Mouse (Mus musculus): ENCODE results near the gene Gnas. TPM values are rescaled to one million over a fixed set of nuclear protein-coding genes. Genes with fewer than 3 reads are reported as not detected.
"Not testable (repeated sequence)": the region's sequence is repeated elsewhere in the genome, so short reads cannot be mapped to it uniquely, and the experiment has no call there.

The Gnas gene
- polyA plus RNA-seq, 1 experiment from 2014 or later = 402 TPM

DNA sequence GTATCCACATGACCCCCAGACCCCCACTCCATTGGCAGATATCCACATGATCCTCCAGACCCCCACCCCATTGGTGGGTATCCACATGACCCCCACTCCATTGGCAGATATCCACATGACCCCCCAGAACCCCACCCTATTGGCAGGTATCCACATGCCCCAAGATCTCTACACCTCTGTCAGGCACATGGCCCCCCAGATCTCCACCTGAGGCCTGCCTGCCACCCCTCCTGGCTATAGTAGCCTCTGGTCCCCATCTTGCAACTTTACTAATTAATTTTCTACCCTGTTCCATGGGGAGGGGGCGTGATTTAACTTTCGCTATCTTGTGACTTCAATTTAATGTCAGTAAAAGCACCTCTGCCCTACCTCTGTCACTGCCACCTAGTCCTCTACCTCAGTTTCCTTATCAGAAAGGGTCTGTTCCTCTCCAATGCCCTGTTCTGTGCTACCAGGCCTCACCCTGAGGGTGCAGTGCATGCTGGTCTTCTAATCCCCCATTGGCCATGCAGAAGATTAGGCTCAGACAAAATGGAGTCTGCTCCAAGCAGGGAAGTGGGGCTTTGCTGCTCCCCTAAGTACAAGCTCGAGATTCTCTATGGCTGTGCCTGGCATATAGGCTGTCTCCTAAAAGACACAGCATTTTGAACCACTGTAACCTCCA is 56.2 kb downstream of the Gnas start:
- H3K9ac ChIP-seq (ENCODE audit: low read depth, low read length) = no peak overlapping the region
- H3K27me3 ChIP-seq (replicated peaks; ENCODE audit: control insufficient read depth, insufficient read depth, low read length) = no peaks in the 10 kb centered on the region
- H3K36me3 ChIP-seq (ENCODE audit: control insufficient read depth, insufficient read depth, low read length) = peaks cover 12% of the 10 kb centered on the region
- no peaks in the 10 kb centered on the region for H3K9me3 ChIP-seq (ENCODE audit: control insufficient read depth, low read length)
- 0 out of 2 replicates have a peak overlapping the region, but pooled peaks have one; percentile 3 for H3K27ac ChIP-seq (ENCODE audit: low read length)
- H3K4me1 ChIP-seq (ENCODE audit: control insufficient read depth, insufficient read depth, low read length) = peaks cover 52% of the 10 kb centered on the region
- no peak overlapping the region for H3K4me2 ChIP-seq (ENCODE audit: low read depth, low read length)
- ATAC-seq = no peak
- WGBS = 88% methylated on average over 3 of the region's 3 CpGs
- H3K4me3 ChIP-seq (ENCODE audit: low read length) = no peak overlapping the region

DNA sequence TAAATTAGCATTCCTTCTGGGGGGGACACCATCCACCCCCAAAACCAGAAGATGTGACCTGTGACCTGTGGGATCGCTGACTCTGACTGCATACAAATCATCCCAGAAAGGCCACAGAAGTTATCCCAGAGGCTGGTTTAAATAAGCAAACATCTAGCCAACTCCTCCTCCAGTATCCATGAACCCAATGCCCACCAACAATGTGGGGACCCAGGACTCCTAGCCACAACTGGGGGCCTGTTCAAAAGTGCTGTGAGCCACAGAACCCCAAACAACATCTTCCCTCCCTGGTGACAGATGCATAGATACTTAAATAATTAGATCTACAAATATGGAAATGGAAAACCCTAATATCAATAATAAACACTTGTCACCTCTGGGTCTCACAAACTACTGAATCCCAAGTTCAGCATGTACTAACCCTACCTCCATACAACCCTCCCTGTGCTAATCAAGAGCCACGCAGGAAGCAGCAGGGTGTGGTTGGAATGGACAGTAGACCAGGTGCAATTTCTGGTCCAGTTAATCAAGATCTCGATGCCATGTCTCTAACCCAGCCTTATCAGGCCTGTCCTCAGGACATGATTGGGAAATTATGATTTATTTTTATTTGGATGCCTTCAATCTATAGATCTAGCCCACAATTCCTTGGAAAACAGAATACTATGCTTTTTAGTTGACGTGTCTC is 56.9 kb downstream of the Gnas start:
- H3K27me3 ChIP-seq (replicated peaks; ENCODE audit: control insufficient read depth, insufficient read depth, low read length) = no peaks in the 10 kb centered on the region
- peaks cover 47% of the 10 kb centered on the region for H3K4me1 ChIP-seq (ENCODE audit: control insufficient read depth, insufficient read depth, low read length)
- H3K9ac ChIP-seq (ENCODE audit: low read depth, low read length) = no peak overlapping the region
- no peak for ATAC-seq
- H3K36me3 ChIP-seq (ENCODE audit: control insufficient read depth, insufficient read depth, low read length) = peaks cover 19% of the 10 kb centered on the region
- no peak overlapping the region for H3K4me3 ChIP-seq (ENCODE audit: low read length)
- no peak overlapping the region for H3K27ac ChIP-seq (ENCODE audit: low read length)
- no peak overlapping the region for H3K4me2 ChIP-seq (ENCODE audit: low read depth, low read length)
- no peaks in the 10 kb centered on the region for H3K9me3 ChIP-seq (ENCODE audit: control insufficient read depth, low read length)
- 64% methylated on average over 4 of the region's 4 CpGs for WGBS

DNA sequence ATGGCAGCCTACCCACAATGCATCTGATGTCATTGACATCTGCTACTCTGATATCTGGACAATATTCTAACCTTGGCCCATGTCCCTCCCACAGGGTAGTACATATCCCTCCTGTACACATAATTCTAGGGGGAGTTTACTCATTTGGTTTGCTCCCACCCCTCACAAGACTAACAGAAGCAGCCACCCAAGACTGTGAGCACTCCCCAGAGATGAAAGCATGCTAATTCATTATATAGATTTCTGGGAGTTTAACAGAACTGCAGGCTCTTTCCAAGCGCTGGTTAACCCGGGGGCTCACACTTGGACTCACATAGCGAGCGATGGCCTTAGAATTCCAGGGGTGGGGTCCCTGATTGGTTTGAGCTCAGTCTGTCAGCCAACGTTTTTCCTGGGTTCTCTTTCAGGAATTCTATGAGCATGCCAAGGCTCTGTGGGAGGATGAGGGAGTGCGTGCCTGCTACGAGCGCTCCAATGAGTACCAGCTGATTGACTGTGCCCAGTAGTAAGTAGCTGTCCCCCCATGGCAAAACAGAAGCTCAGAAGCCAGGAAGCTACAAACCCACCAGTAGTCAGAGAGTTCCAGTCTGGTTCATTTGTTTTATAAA is 58.8 kb downstream of the Gnas start:
- Histone ChIP-seq H3K9ac (ENCODE audit: low read depth, low read length) (no peak overlapping the region), H3K36me3 (ENCODE audit: control insufficient read depth, insufficient read depth, low read length) (peaks cover 29% of the 10 kb centered on the region), H3K4me1 (ENCODE audit: control insufficient read depth, insufficient read depth, low read length) (peaks cover 41% of the 10 kb centered on the region), H3K27ac (ENCODE audit: low read length) (peak overlapping the region; percentile 56), H3K9me3 (ENCODE audit: control insufficient read depth, low read length) (no peaks in the 10 kb centered on the region), H3K4me3 (ENCODE audit: low read length) (no peak overlapping the region), H3K27me3 (replicated peaks; ENCODE audit: control insufficient read depth, insufficient read depth, low read length) (no peaks in the 10 kb centered on the region), H3K4me2 (ENCODE audit: low read depth, low read length) (no peak overlapping the region)
- WGBS = 52% methylated on average over 8 of the region's 8 CpGs
- no peak for ATAC-seq

DNA sequence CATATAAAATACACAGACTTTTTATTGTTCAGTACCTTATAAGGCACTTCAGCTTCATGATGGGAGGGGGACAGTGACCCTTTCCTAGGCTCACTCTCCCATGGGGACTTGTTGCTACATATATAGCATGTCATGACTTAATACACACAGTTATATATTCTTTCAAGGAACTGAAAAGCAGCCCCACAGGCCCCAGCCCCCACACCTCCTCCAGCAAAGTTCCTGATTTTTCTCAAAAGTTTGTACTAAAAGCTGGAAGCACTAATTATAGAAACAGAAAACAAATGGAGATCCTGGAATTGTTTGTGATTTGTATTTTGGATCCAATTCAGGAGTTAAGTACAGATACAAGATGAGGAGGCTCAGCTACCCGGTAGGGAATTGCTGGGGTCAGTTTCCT is 59.4 kb downstream of the Gnas start:
- Histone ChIP-seq H3K9ac (ENCODE audit: low read depth, low read length) (no peak overlapping the region), H3K27me3 (replicated peaks; ENCODE audit: control insufficient read depth, insufficient read depth, low read length) (no peaks in the 10 kb centered on the region), H3K27ac (ENCODE audit: low read length) (peak overlapping the region; percentile 56), H3K4me2 (ENCODE audit: low read depth, low read length) (no peak overlapping the region), H3K9me3 (ENCODE audit: control insufficient read depth, low read length) (no peaks in the 10 kb centered on the region), H3K4me3 (ENCODE audit: low read length) (no peak overlapping the region), H3K4me1 (ENCODE audit: control insufficient read depth, insufficient read depth, low read length) (peaks cover 41% of the 10 kb centered on the region), H3K36me3 (ENCODE audit: control insufficient read depth, insufficient read depth, low read length) (peaks cover 29% of the 10 kb centered on the region)
- 17% methylated on average over 1 of the region's 1 CpGs for WGBS
- no peak for ATAC-seq

DNA sequence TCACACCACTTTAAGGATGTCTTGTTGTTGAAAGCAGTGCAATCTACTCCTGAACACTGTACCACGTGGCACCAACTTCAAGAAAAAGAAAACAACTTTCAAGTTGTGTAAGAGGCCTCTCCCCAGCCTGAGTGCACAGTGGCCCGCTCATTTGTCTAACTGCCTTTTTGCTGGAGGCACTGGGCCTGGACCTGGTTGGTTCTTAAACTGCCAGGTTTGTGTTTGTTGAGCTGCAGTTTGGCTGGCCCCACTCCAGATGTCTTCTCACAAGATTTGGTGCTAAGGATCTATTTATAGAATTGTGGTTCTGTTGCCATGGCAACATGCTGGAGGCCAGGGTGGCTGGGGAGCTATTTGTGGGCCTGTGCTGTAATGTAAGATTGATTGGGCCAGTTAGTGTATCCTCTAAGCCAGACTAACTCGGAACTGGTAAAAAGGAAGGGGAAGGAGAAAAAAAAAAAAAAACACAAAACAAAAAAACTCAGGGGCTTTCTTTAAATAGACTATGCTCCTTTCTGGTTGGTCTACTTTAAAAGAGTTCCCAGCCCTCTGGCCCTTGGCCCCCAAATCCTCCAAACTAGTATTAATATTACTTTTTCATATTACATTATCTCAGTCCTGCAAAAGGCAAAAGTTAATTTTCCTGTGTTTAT is 60.0 kb downstream of the Gnas start:
- 21% methylated on average over 3 of the region's 3 CpGs for WGBS
- H3K27me3 ChIP-seq (replicated peaks; ENCODE audit: control insufficient read depth, insufficient read depth, low read length) = no peaks in the 10 kb centered on the region
- H3K27ac ChIP-seq (ENCODE audit: low read length) = peak overlapping the region; percentile 56
- H3K9ac ChIP-seq (ENCODE audit: low read depth, low read length) = no peak overlapping the region
- H3K4me1 ChIP-seq (ENCODE audit: control insufficient read depth, insufficient read depth, low read length) = peaks cover 39% of the 10 kb centered on the region
- no peaks in the 10 kb centered on the region for H3K9me3 ChIP-seq (ENCODE audit: control insufficient read depth, low read length)
- ATAC-seq = peak; percentile 61
- no peak overlapping the region for H3K4me3 ChIP-seq (ENCODE audit: low read length)
- peaks cover 29% of the 10 kb centered on the region for H3K36me3 ChIP-seq (ENCODE audit: control insufficient read depth, insufficient read depth, low read length)
- no peak overlapping the region for H3K4me2 ChIP-seq (ENCODE audit: low read depth, low read length)

DNA sequence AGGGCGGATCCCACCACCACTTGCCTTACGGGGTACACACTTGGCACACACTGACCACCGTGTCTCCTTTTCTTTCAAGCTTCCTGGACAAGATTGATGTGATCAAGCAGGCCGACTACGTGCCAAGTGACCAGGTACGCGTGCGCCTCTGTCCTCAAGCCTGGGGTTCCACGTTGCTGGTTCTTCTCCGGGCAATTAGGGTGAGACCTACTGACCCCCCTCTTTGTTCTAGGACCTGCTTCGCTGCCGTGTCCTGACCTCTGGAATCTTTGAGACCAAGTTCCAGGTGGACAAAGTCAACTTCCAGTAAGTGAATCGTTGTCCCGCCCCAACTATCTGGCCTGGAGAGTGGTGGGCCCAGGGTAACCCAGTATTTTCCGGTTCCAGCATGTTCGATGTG is 60.9 kb downstream of the Gnas start:
- peaks cover 29% of the 10 kb centered on the region for H3K36me3 ChIP-seq (ENCODE audit: control insufficient read depth, insufficient read depth, low read length)
- peaks cover 36% of the 10 kb centered on the region for H3K4me1 ChIP-seq (ENCODE audit: control insufficient read depth, insufficient read depth, low read length)
- 89% methylated on average over 16 of the region's 16 CpGs for WGBS
- H3K4me2 ChIP-seq (ENCODE audit: low read depth, low read length) = no peak overlapping the region
- no peak overlapping the region for H3K4me3 ChIP-seq (ENCODE audit: low read length)
- H3K9me3 ChIP-seq (ENCODE audit: control insufficient read depth, low read length) = no peaks in the 10 kb centered on the region
- H3K27ac ChIP-seq (ENCODE audit: low read length) = peak overlapping the region; percentile 33; the same call in 1 of the 2 replicates
- no peak overlapping the region for H3K9ac ChIP-seq (ENCODE audit: low read depth, low read length)
- no peak for ATAC-seq
- H3K27me3 ChIP-seq (replicated peaks; ENCODE audit: control insufficient read depth, insufficient read depth, low read length) = no peaks in the 10 kb centered on the region

DNA sequence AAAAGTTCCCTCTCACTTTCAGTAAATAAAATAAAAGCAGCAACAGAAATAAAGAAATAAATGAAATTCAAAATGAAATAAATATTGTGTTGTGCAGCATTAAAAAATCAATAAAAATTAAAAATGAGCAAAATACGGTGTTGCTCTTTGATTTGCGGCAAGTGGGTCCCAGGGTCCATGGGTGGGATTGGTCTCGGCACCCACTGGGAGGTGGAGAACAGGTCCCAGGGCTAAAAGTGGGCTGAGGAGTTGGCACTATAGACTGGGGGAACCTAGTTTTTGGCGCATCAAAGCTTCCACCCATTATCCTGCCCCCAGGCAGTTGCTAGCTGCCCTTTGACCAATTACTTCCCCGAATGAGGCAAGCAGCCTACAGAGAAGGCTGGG is 62.5 kb downstream of the Gnas start, which contains the start of gene Gm20721:
TSS of gene Gm20721 (minus strand) at position 101 of the 387 bp plus-strand sequence.
- H3K4me1 ChIP-seq (ENCODE audit: control insufficient read depth, insufficient read depth, low read length) = peaks cover 28% of the 10 kb centered on the region
- no peak for ATAC-seq
- no peak within 1 kb of the TSS for H3K4me3 ChIP-seq (ENCODE audit: low read length)
- H3K9ac ChIP-seq (ENCODE audit: low read depth, low read length) = no peak within 1 kb of the TSS
- WGBS = 93% methylated on average over 5 of the region's 5 CpGs
- no peak within 1 kb of the TSS for H3K4me2 ChIP-seq (ENCODE audit: low read depth, low read length)
- H3K36me3 ChIP-seq (ENCODE audit: control insufficient read depth, insufficient read depth, low read length) = peaks cover 29% of the 10 kb centered on the region
- H3K27ac ChIP-seq (ENCODE audit: low read length) = no peak within 1 kb of the TSS
- no peaks in the 10 kb centered on the region for H3K27me3 ChIP-seq (replicated peaks; ENCODE audit: control insufficient read depth, insufficient read depth, low read length)
- no peaks in the 10 kb centered on the region for H3K9me3 ChIP-seq (ENCODE audit: control insufficient read depth, low read length)

DNA sequence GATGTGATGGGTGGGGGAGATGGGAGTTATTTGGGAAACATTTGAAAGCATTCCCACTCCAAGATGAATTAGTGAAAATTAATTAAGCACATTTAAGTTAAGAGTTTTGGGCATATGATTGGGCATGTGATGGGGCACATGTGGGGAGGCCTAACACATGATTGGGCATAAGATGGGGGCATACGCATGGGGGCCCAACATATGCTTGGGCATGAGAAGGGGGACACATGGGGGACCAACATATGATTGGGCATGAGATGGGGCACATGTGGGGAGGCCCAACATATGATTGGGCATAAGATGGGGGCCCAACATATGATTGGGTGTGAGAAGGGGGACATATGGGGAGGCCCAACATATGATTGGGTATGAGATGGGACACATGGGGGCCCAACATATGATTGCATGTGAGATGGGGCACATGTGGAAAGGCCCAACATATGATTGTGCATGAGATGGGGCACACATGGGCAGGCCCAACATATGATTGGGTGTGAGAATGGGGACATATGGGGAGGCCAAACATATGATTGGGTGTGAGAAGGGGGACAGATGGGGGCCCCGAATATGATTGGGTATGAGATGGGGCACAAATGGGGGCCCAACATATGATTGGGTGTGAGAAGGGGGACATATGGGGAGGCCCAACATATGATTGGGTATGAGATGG is 63.0 kb downstream of the Gnas start:
- H3K4me2 ChIP-seq (ENCODE audit: low read depth, low read length); H3K27ac ChIP-seq (ENCODE audit: low read length); ATAC-seq; H3K4me3 ChIP-seq (ENCODE audit: low read length); H3K27me3 ChIP-seq (replicated peaks; ENCODE audit: control insufficient read depth, insufficient read depth, low read length); H3K9ac ChIP-seq (ENCODE audit: low read depth, low read length); H3K9me3 ChIP-seq (ENCODE audit: control insufficient read depth, low read length): not testable (repeated sequence)
- H3K36me3 ChIP-seq (ENCODE audit: control insufficient read depth, insufficient read depth, low read length) = peaks cover 25% of the 10 kb centered on the region
- 90% methylated on average over 2 of the region's 2 CpGs for WGBS
- H3K4me1 ChIP-seq (ENCODE audit: control insufficient read depth, insufficient read depth, low read length) = peaks cover 22% of the 10 kb centered on the region

DNA sequence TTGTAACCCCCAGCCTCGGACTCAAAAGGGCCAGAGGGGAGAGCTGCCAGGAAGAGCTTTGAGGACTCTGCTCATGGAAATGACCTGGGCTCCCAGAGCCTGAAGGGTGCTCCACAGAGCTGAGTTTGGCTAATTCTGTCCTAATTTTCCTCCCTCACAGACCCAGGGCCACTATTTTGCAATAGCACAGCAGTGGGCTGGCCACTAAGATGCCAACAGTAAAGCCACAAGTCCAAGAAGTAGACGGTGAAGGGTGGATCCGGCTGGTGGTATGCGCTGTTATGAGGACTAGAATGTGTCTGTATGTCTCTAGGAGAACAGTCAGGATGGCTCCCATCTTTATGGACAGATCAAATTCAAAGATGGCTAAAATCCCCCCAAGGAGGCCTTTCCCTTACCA is 74.4 kb downstream of the Gnas start:
- no peaks in the 10 kb centered on the region for H3K27me3 ChIP-seq (replicated peaks; ENCODE audit: control insufficient read depth, insufficient read depth, low read length)
- no peaks in the 10 kb centered on the region for H3K9me3 ChIP-seq (ENCODE audit: control insufficient read depth, low read length)
- H3K4me1 ChIP-seq (ENCODE audit: control insufficient read depth, insufficient read depth, low read length) = no peaks in the 10 kb centered on the region
- H3K36me3 ChIP-seq (ENCODE audit: control insufficient read depth, insufficient read depth, low read length) = no peaks in the 10 kb centered on the region
- ATAC-seq = no peak
- H3K27ac ChIP-seq (ENCODE audit: low read length) = no peak overlapping the region
- 86% methylated on average over 4 of the region's 4 CpGs for WGBS
- H3K9ac ChIP-seq (ENCODE audit: low read depth, low read length) = no peak overlapping the region
- H3K4me3 ChIP-seq (ENCODE audit: low read length) = no peak overlapping the region
- no peak overlapping the region for H3K4me2 ChIP-seq (ENCODE audit: low read depth, low read length)
